Mouse (Mus musculus): Measurements from ENCODE around the gene Muc4. TPM values are rescaled to one million over a fixed set of nuclear protein-coding genes. Genes with fewer than 3 reads are reported as not detected.
A peak's percentile ranks its signal among the peaks of the same experiment; 100 is the strongest.

Muc4 gene
- total RNA-seq, 2 experiments from 2014 or later: not detected

- DNase-seq (ENCODE audit: low spot score in 2 of 2): no peak
- intact Hi-C loops (cut with DNase I): no loop called here
These were observed 54.4 kb downstream of the Muc4 start for GRCm38 (mm10) chr16:32790056-32790455.

- intact Hi-C loops (cut with DNase I): no loop called here
These were observed 59.5 kb downstream of the Muc4 start for GRCm38 (mm10) chr16:32795177-32795576.

GRCm38 (mm10) chr16:32796676-32797425 lies 61.2 kb downstream of the Muc4 start:
- intact Hi-C loops (cut with DNase I): no loop called here
- no peak for DNase-seq (ENCODE audit: low spot score in 2 of 2)

More at GRCm38 (mm10) chr16:32795177-32795576, 59.5 kb downstream of the Muc4 start:
- no peak for DNase-seq (ENCODE audit: low spot score in 2 of 2)

- no peak for DNase-seq (ENCODE audit: low spot score in 2 of 2)
- intact Hi-C loops (cut with DNase I): no loop called here
These were observed 61.7 kb downstream of the Muc4 start, which contains the start of gene Muc20 for GRCm38 (mm10) chr16:32797426-32797689. Gene Muc20, minus strand, starts transcription at chr16:32797435.

GRCm38 (mm10) chr16:32803252-32803853 lies 67.7 kb downstream of the Muc4 start:
- intact Hi-C loops (cut with DNase I): no loop called here
- peak; percentile 30 to 41 for DNase-seq (ENCODE audit: low spot score in 2 of 2)

GRCm38 (mm10) chr16:32803901-32804300 lies 68.2 kb downstream of the Muc4 start:
- no peak for DNase-seq (ENCODE audit: low spot score in 2 of 2)
- intact Hi-C loops (cut with DNase I): no loop called here

- intact Hi-C loops (cut with DNase I): no loop called here
- DNase-seq (ENCODE audit: low spot score in 2 of 2): no peak
These were observed 69.5 kb downstream of the Muc4 start for GRCm38 (mm10) chr16:32805151-32805550.

- intact Hi-C loops (cut with DNase I): no loop called here
- DNase-seq (ENCODE audit: low spot score in 2 of 2): no peak
These were observed 71.9 kb downstream of the Muc4 start for GRCm38 (mm10) chr16:32807408-32808185.

GRCm38 (mm10) chr16:32810321-32810720 lies 74.6 kb downstream of the Muc4 start, which contains the start of gene Smbd1:
Gene Smbd1, minus strand, starts transcription at chr16:32810477.
- DNase-seq (ENCODE audit: low spot score in 2 of 2): no peak
- intact Hi-C loops (cut with DNase I): loop anchor here (5.0 to 10.0 kb wide), 3 partner anchors 67 to 234 kb away; partner anchors contain the start of genes Fyttd1 and Rubcn

- intact Hi-C loops (cut with DNase I): loop anchor here (5.0 to 10.0 kb wide), 3 partner anchors 64 to 232 kb away; partner anchors contain the start of genes Fyttd1 and Rubcn
- peak; percentile 79 to 80 for DNase-seq (ENCODE audit: low spot score in 2 of 2)
These were observed 77.2 kb downstream of the Muc4 start for GRCm38 (mm10) chr16:32812888-32813361.

- no peak for DNase-seq (ENCODE audit: low spot score in 2 of 2)
- intact Hi-C loops (cut with DNase I): loop anchor here (5.0 to 10.0 kb wide), 3 partner anchors 64 to 231 kb away; partner anchors contain the start of genes Fyttd1 and Rubcn
These were observed 77.7 kb downstream of the Muc4 start for GRCm38 (mm10) chr16:32813362-32813761.

- no peak for DNase-seq (ENCODE audit: low spot score in 2 of 2)
- intact Hi-C loops (cut with DNase I): loop anchor here (5.0 to 10.0 kb wide), 3 partner anchors 64 to 231 kb away; partner anchors contain the start of genes Fyttd1 and Rubcn
These were observed 78.1 kb downstream of the Muc4 start for GRCm38 (mm10) chr16:32813771-32814170.

GRCm38 (mm10) chr16:32814539-32814938 lies 78.9 kb downstream of the Muc4 start:
- intact Hi-C loops (cut with DNase I): loop anchor here (5.0 to 10.0 kb wide), 3 partner anchors 63 to 230 kb away; partner anchors contain the start of genes Fyttd1 and Rubcn
- peak; percentile 16 to 29 for DNase-seq (ENCODE audit: low spot score in 2 of 2)

- DNase-seq (ENCODE audit: low spot score in 2 of 2): no peak
- intact Hi-C loops (cut with DNase I): loop anchor here (10.0 kb wide), 1 partner anchor 230 kb away; no protein-coding TSS in a partner anchor
These were observed 79.5 kb downstream of the Muc4 start for GRCm38 (mm10) chr16:32815160-32815605.

GRCm38 (mm10) chr16:32818036-32818435 lies 82.3 kb downstream of the Muc4 start:
- intact Hi-C loops (cut with DNase I): loop anchor here (10.0 kb wide), 1 partner anchor 227 kb away; no protein-coding TSS in a partner anchor
- DNase-seq (ENCODE audit: low spot score in 2 of 2): no peak

- intact Hi-C loops (cut with DNase I): loop anchor here (10.0 kb wide), 1 partner anchor 226 kb away; no protein-coding TSS in a partner anchor
- DNase-seq (ENCODE audit: low spot score in 2 of 2): no peak
These were observed 82.8 kb downstream of the Muc4 start for GRCm38 (mm10) chr16:32818441-32818840.

- DNase-seq (ENCODE audit: low spot score in 2 of 2): no peak
- intact Hi-C loops (cut with DNase I): no loop called here
These were observed 86.2 kb downstream of the Muc4 start for GRCm38 (mm10) chr16:32821772-32822449.

GRCm38 (mm10) chr16:32822450-32822827 lies 86.8 kb downstream of the Muc4 start:
- intact Hi-C loops (cut with DNase I): no loop called here
- DNase-seq (ENCODE audit: low spot score in 2 of 2): no peak

- intact Hi-C loops (cut with DNase I): no loop called here
- DNase-seq (ENCODE audit: low spot score in 2 of 2): no peak
These were observed 87.2 kb downstream of the Muc4 start for GRCm38 (mm10) chr16:32822881-32823280.
